Mouse (Mus musculus) heart, embryonic 11.5 days (tissue): ENCODE results near the gene Cryba4. TPM values are rescaled to one million over a fixed set of nuclear protein-coding genes. Genes with fewer than 3 reads are reported as not detected.

Experiments used
- ATAC-seq: fragments of 200-750 bp; cut with Nextera tagmentation; replicated peaks from 2 replicates; pipeline ENCODE4 v1.8.0; 2017; ENCODE audit warnings: moderate library complexity; ENCODE audit not compliant: insufficient number of reproducible peaks, low FRiP score, low TSS enrichment
- H3K27ac ChIP-seq: fragments of 300-500 bp; sonication (generic); 2 replicates; pipeline ENCODE4 v1.5.1; 2014; ENCODE audit warnings: mild to moderate bottlenecking, low read depth, low read length
- H3K27me3 ChIP-seq: fragments of 300-500 bp; sonication (generic); 2 replicates; pipeline ENCODE4 v1.6.1; 2014; ENCODE audit warnings: mild to moderate bottlenecking, low read length, mixed read lengths; ENCODE audit not compliant: control insufficient read depth, insufficient read depth
- H3K36me3 ChIP-seq: fragments of 300-500 bp; sonication (generic); 2 replicates; pipeline ENCODE4 v1.6.1; 2014; ENCODE audit warnings: mild to moderate bottlenecking, low read length, moderate library complexity, mixed read lengths; ENCODE audit not compliant: control insufficient read depth, insufficient read depth
- H3K4me1 ChIP-seq: fragments of 300-500 bp; sonication (generic); 2 replicates; pipeline ENCODE4 v1.6.1; 2014; ENCODE audit warnings: low read length; ENCODE audit not compliant: control insufficient read depth, insufficient read depth
- H3K4me2 ChIP-seq: fragments of 300-500 bp; sonication (generic); 2 replicates; pipeline ENCODE4 v1.6.1; 2014; ENCODE audit warnings: mild to moderate bottlenecking, moderate library complexity
- H3K4me3 ChIP-seq: fragments of 300-500 bp; sonication (generic); 2 replicates; pipeline ENCODE4 v1.5.1; 2014; ENCODE audit warnings: low read depth, low read length
- H3K9ac ChIP-seq: fragments of 300-500 bp; sonication (generic); 2 replicates; pipeline ENCODE4 v1.6.1; 2014; ENCODE audit warnings: mild to moderate bottlenecking, low read depth, low read length, moderate library complexity
- H3K9me3 ChIP-seq: fragments of 300-500 bp; sonication (generic); replicated peaks from 2 replicates; pipeline ENCODE4 v1.6.1; 2016; ENCODE audit warnings: low read length; ENCODE audit not compliant: control insufficient read depth
- WGBS: fragments of 180-500 bp; shearing (Covaris S2); extraction: QIAGEN DNeasy Blood & Tissue Kit; methylation state at CpG from one replicate; pipeline ENCODE4 v1.1.7; 2014; ENCODE audit not compliant: insufficient replicate concordance; 5-methylcytosine and 5-hydroxymethylcytosine counted together
- polyA plus RNA-seq: library from polyadenylated mRNA; unstranded; fragments of >200 nt; fragmentation: Nextera tagmentation; extraction: Ambion mirVana; gene quantifications from 2 replicates; pipeline ENCODE4 v1.2.1, GENCODE M21; 2014

The Cryba4 gene
- polyA plus RNA-seq, 1 experiment from 2014 or later, result 0.66 TPM

DNA sequence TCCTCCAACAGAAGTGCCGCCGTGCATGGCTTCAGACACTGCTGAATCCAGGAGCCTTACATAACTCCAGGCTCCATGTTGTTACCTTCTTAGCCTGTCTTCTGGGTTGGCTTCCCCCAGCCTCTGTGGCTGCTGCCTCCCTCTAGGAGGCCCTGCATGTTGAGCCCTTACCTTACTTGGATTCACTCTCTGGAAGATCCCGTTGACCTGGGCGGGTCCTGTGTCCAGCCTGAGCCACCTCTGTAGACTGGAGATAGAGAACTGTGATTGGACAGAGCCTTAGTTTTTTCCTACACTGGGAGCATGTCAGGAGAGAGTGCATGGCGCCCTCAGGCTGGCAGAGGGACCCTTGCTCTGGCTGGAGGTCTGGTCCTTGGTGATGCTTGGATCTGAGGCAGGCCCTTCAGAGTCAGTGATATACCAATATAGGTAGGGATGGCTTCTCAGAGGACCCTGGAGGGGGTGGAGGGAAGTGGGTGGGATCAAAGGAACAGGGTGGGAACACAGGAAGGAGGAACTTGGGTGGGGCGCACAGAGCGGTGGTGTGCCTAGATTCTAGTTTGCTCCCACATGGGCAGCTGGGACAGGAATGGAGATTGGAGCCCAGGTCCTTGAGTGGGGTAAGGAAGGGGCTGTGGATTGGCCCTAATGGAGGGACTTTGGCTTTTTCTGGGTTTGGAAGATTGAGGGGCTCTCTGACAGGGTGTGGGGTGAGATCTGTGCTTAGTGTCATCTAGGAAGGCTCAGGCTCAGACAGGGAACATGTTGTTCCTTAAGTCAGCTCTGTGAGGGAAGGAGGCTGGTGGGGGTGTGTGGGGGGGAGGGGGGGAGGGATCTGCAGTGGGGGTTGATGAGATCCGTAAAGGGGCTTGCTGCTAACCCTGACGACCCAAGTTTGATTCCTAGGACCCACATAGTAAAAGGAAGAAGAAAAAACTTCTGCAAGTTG lies 36.1 kb upstream of the Cryba4 start:
- H3K27me3 ChIP-seq, result no peaks in the 10 kb centered on the region
- peaks cover 30% of the 10 kb centered on the region for H3K4me1 ChIP-seq
- 69% methylated on average over 9 of the region's 9 CpGs for WGBS
- H3K4me3 ChIP-seq, result no peak overlapping the region
- ATAC-seq, result no peak
- H3K9me3 ChIP-seq, result no peaks in the 10 kb centered on the region
- H3K36me3 ChIP-seq, result no peaks in the 10 kb centered on the region
- H3K9ac ChIP-seq, result no peak overlapping the region
- H3K4me2 ChIP-seq, result no peak overlapping the region; the same call in 1 of the 2 replicates
- no peak overlapping the region for H3K27ac ChIP-seq

DNA sequence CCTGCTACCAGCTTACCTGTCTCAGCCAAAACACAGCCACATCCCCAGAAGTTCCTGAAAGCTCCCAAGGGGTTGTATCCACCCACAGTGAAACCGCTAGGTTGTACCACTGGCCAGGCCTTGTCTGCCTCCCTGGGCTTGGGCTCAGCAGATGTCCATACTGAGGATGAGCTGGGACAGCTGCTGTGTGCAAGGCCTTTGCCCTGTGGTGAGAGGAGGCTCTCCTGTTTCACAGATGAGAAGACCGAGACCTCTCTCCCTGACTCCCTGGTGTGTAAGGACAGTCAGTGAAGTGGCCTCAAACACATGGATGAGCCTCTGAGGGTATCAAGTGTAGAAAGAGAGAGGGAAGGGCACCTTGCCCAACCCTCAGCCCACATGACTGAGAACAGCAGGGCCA lies 35.3 kb upstream of the Cryba4 start:
- Histone ChIP-seq H3K27ac (no peak overlapping the region), H3K36me3 (no peaks in the 10 kb centered on the region), H3K4me1 (peaks cover 37% of the 10 kb centered on the region), H3K4me3 (no peak overlapping the region), H3K9me3 (no peaks in the 10 kb centered on the region), H3K9ac (0 out of 2 replicates have a peak overlapping the region, but pooled peaks have one; percentile 10), H3K4me2 (no peak overlapping the region), H3K27me3 (no peaks in the 10 kb centered on the region)
- WGBS, result 86% methylated on average over 2 of the region's 2 CpGs
- no peak for ATAC-seq

- Histone ChIP-seq H3K9ac (no peak overlapping the region), H3K36me3 (no peaks in the 10 kb centered on the region), H3K4me2 (no peak overlapping the region), H3K9me3 (no peaks in the 10 kb centered on the region), H3K4me3 (no peak overlapping the region), H3K27ac (no peak overlapping the region), H3K4me1 (peaks cover 43% of the 10 kb centered on the region), H3K27me3 (no peaks in the 10 kb centered on the region)
- ATAC-seq, result no peak
- 72% methylated on average over 11 of the region's 11 CpGs for WGBS
Observed at GRCm38 (mm10) chr5:112286984-112287641, 34.8 kb upstream of the Cryba4 start.

DNA sequence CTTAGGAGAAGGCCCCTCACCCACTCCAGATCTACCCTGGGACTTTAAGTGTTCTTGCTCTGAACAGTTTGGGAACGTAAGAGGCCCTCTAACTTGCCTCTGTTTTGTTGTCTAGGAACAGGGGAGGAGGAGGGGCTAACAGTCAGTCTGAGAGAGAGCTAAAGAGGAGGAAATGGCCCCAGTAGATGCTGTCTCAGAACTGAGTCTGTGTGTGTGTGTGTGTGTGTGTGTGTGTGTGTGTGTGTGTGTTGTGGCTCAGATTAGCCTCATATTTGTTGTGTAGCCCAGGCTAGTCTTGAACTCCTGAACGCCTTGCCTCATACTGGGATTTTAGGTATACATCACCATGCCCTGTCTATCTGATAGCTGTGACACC lies 34.3 kb upstream of the Cryba4 start:
- Histone ChIP-seq H3K27me3 (no peaks in the 10 kb centered on the region), H3K27ac (no peak overlapping the region), H3K36me3 (no peaks in the 10 kb centered on the region), H3K9ac (no peak overlapping the region), H3K4me3 (no peak overlapping the region), H3K4me1 (peaks cover 44% of the 10 kb centered on the region), H3K9me3 (no peaks in the 10 kb centered on the region), H3K4me2 (no peak overlapping the region)
- WGBS, result 74% methylated on average over 2 of the region's 2 CpGs
- no peak for ATAC-seq

DNA sequence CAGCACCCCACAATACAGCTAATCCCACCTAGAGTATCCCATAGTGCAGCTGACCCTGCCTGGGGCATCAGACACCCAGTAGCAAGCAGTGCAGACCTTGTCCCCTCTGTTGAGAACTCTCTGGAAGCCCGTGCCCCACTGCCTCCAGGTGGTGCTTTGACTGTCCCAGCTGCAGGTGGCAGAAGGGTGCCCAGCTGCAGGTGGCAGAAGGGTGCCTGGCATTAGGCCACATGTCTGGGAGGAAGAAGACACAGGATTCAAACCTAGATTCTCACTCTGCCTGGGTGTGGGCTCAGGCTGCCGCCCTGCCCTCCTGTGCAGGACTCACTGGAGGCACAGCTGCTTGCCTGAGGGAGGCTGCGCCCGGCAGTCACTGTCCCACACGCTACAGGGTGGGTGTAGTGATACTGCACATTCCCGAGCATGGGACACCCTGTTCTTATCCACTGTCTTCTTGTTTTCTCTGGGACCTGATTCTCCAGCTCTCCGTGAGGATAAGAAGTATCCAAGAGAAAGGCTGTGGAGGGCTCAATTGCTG lies 33.3 kb upstream of the Cryba4 start:
- H3K27ac ChIP-seq, result no peak overlapping the region

GRCm38 (mm10) chr5:112284203-112284582 lies 31.9 kb upstream of the Cryba4 start:
- no peaks in the 10 kb centered on the region for H3K9me3 ChIP-seq
- WGBS, result 73% methylated on average over 7 of the region's 7 CpGs
- no peak overlapping the region for H3K4me3 ChIP-seq
- peak overlapping the region; percentile 50 for H3K27ac ChIP-seq
- H3K9ac ChIP-seq, result no peak overlapping the region; the same call in 1 of the 2 replicates
- H3K4me2 ChIP-seq, result no peak overlapping the region
- no peaks in the 10 kb centered on the region for H3K36me3 ChIP-seq
- H3K4me1 ChIP-seq, result peaks cover 59% of the 10 kb centered on the region
- no peaks in the 10 kb centered on the region for H3K27me3 ChIP-seq
- ATAC-seq, result no peak

More for the DNA sequence above, 33.3 kb upstream of the Cryba4 start:
- Histone ChIP-seq H3K36me3 (no peaks in the 10 kb centered on the region), H3K4me2 (no peak overlapping the region), H3K9ac (no peak overlapping the region), H3K4me1 (peaks cover 46% of the 10 kb centered on the region), H3K4me3 (no peak overlapping the region), H3K9me3 (no peaks in the 10 kb centered on the region), H3K27me3 (no peaks in the 10 kb centered on the region)
- WGBS, result 85% methylated on average over 7 of the region's 7 CpGs
- ATAC-seq, result no peak

GRCm38 (mm10) chr5:112283543-112284202 lies 31.4 kb upstream of the Cryba4 start:
- ATAC-seq, result no peak
- H3K27me3 ChIP-seq, result no peaks in the 10 kb centered on the region
- 50% methylated on average over 10 of the region's 10 CpGs for WGBS
- H3K9me3 ChIP-seq, result no peaks in the 10 kb centered on the region
- no peak overlapping the region for H3K4me3 ChIP-seq
- H3K4me2 ChIP-seq, result 0 out of 2 replicates have a peak overlapping the region, but pooled peaks have one; percentile 2
- no peak overlapping the region for H3K9ac ChIP-seq
- H3K27ac ChIP-seq, result peak overlapping the region; percentile 50
- H3K36me3 ChIP-seq, result no peaks in the 10 kb centered on the region
- peaks cover 62% of the 10 kb centered on the region for H3K4me1 ChIP-seq

- no peaks in the 10 kb centered on the region for H3K27me3 ChIP-seq
- 56% methylated on average over 9 of the region's 9 CpGs for whole genome bisulfite sequencing
- H3K4me2 ChIP-seq, result no peak overlapping the region; the same call in 1 of the 2 replicates
- H3K9me3 ChIP-seq, result no peaks in the 10 kb centered on the region
- peak overlapping the region; percentile 50; the same call in 1 of the 2 replicates for H3K27ac ChIP-seq
- no peaks in the 10 kb centered on the region for H3K36me3 ChIP-seq
- ATAC-seq, result no peak
- H3K4me3 ChIP-seq, result no peak overlapping the region
- H3K9ac ChIP-seq, result no peak overlapping the region
- peaks cover 57% of the 10 kb centered on the region for H3K4me1 ChIP-seq
Observed at GRCm38 (mm10) chr5:112282780-112283482, 30.6 kb upstream of the Cryba4 start.
